Mouse (Mus musculus) olfactory bulb, adult 2 months (tissue): ENCODE data around the gene Rpl27.
"Not testable (repeated sequence)": the region's sequence is repeated elsewhere in the genome, so short reads cannot be mapped to it uniquely, and the experiment has no call there.

Experiments used
- CTCF ChIP-seq: fragments of 200-500 bp; IDR thresholded peaks from 2 replicates; pipeline ENCODE4 v1.5.1; 2012; ENCODE audit warnings: low read depth, mild to moderate bottlenecking, low read length, moderate library complexity; ENCODE audit not compliant: insufficient read depth
- POLR2A ChIP-seq: fragments of 200-500 bp; IDR thresholded peaks from 2 replicates; pipeline ENCODE4 v1.6.1; 2012; ENCODE audit warnings: mild to moderate bottlenecking, low read depth, low read length, moderate library complexity; ENCODE audit not compliant: insufficient read depth

DNA sequence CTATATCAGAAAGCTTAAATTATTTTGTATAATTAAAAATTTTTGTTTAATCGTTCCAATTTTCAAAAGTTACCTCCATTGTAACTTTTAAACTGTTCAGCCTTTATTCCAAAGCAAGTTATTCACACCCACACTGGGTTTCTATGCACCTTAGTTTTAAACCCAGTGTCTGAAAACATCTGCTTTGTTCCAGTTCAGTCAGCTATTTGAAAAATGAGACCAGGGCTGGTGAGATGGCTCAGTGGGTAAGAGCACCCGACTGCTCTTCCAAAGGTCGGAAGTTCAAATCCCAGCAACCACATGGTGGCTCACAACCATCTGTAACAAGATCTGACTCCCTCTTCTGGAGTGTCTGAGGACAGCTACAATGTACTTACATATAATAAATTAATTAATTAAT is 4.1 kb upstream of the Rpl27 start:
- not testable (repeated sequence) for TF ChIP-seq POLR2A, CTCF
